Mouse (Mus musculus): Measurements from ENCODE around the gene Osbpl8. TPM values are rescaled to one million over a fixed set of nuclear protein-coding genes. Genes with fewer than 3 reads are reported as not detected.

Osbpl8 gene
- polyA plus RNA-seq, 1 experiment from 2014 or later, result 11.9 TPM

DNA sequence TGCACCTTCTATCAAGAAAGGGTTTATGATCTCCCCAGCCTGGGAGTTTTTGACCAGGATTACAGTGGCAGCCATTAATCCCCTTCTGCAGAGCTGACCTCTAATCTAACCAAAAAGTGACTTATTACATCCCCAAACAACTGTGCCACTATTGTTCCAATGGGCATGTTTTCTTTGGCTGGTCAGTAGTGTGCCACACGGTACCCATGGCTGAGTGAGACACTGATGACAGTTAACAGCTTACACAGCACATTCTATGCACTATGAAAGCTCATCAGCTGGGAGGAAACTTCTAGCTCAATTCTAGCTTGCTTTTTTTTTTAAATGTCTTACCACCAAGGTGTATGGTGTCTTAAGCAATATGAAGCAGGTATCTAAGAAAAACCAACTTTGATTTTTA lies 25.4 kb upstream of the Osbpl8 start:
- Histone ChIP-seq H3K36me3 (ENCODE audit: control insufficient read depth, insufficient read depth, low read length) (no peaks in the 10 kb centered on the region), H3K9me3 (ENCODE audit: control insufficient read depth, low read length) (no peaks in the 10 kb centered on the region), H3K27ac (ENCODE audit: low read depth, low read length) (no peak overlapping the region), H3K4me3 (ENCODE audit: low read depth, low read length) (no peak overlapping the region), H3K9ac (ENCODE audit: low read length) (no peak overlapping the region), H3K4me1 (ENCODE audit: control insufficient read depth, insufficient read depth, low read length) (no peaks in the 10 kb centered on the region), H3K4me2 (no peak overlapping the region), H3K27me3 (ENCODE audit: control insufficient read depth, insufficient read depth, low read length) (no peaks in the 10 kb centered on the region)
- WGBS, result 84% methylated on average over 1 of the region's 1 CpGs
- no peak for ATAC-seq (ENCODE audit: low FRiP score)
- no peak for DNase-seq (ENCODE audit: low spot score, missing footprints)

DNA sequence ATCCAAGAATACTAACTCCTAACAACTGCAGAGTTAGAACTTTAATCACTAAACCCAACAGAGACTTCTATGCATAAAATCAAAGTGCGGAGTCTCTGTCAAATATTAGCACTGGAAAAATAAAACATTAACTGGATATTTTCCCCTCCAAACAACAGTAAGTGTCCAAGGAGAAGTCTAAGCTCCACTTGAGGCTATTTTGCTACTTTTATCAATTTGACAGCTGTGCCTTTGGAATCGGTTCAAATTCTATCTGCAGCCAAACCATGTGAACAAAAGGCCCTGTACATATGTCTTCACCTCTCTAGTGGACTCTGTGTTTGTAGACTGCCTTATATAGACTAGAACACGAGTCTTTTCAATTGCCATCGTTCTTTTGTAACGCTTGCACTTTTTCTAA lies 24.7 kb upstream of the Osbpl8 start:
- Histone ChIP-seq H3K27me3 (ENCODE audit: control insufficient read depth, insufficient read depth, low read length) (no peaks in the 10 kb centered on the region), H3K9me3 (ENCODE audit: control insufficient read depth, low read length) (no peaks in the 10 kb centered on the region), H3K36me3 (ENCODE audit: control insufficient read depth, insufficient read depth, low read length) (no peaks in the 10 kb centered on the region), H3K4me3 (ENCODE audit: low read depth, low read length) (no peak overlapping the region), H3K4me2 (no peak overlapping the region), H3K27ac (ENCODE audit: low read depth, low read length) (no peak overlapping the region), H3K9ac (ENCODE audit: low read length) (no peak overlapping the region), H3K4me1 (ENCODE audit: control insufficient read depth, insufficient read depth, low read length) (no peaks in the 10 kb centered on the region)
- WGBS, result 91% methylated on average over 5 of the region's 5 CpGs
- ATAC-seq (ENCODE audit: low FRiP score), result no peak
- DNase-seq (ENCODE audit: low spot score, missing footprints), result no peak

DNA sequence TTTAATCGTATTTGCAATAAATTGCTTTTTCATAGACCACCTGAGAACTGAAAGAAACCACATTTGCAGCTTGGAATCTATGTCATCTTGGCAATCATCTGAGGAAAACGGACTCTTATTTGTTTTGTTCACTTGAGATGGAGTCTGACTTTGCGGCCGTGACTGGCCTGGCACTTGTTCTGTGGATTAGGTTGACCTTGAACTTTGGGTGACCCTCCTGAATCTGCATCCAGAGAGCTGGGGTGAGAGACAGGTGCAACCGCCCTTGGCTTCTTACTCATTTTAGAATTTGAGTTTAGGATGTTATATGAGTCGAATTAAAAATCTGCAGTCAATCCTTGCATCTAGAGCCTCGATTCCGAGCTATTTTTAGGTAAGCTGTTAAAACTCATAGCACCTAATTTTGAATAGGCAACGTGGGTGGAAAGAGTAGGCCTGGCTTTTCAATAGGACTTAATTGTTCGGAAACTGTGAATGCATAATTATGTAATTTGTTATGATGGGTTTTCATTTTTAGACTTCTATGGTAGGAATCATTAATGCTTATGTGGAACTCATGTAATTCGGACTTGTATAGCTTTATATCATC lies 20.1 kb upstream of the Osbpl8 start:
- ATAC-seq (ENCODE audit: low FRiP score) (no peak), DNase-seq (ENCODE audit: low spot score, missing footprints) (peak; percentile 28)
- Histone ChIP-seq H3K4me2 (no peak overlapping the region), H3K9me3 (ENCODE audit: control insufficient read depth, low read length) (no peaks in the 10 kb centered on the region), H3K4me3 (ENCODE audit: low read depth, low read length) (no peak overlapping the region), H3K27ac (ENCODE audit: low read depth, low read length) (no peak overlapping the region), H3K9ac (ENCODE audit: low read length) (no peak overlapping the region), H3K27me3 (ENCODE audit: control insufficient read depth, insufficient read depth, low read length) (no peaks in the 10 kb centered on the region), H3K4me1 (ENCODE audit: control insufficient read depth, insufficient read depth, low read length) (no peaks in the 10 kb centered on the region), H3K36me3 (ENCODE audit: control insufficient read depth, insufficient read depth, low read length) (no peaks in the 10 kb centered on the region)
- 88% methylated on average over 11 of the region's 11 CpGs for WGBS

DNA sequence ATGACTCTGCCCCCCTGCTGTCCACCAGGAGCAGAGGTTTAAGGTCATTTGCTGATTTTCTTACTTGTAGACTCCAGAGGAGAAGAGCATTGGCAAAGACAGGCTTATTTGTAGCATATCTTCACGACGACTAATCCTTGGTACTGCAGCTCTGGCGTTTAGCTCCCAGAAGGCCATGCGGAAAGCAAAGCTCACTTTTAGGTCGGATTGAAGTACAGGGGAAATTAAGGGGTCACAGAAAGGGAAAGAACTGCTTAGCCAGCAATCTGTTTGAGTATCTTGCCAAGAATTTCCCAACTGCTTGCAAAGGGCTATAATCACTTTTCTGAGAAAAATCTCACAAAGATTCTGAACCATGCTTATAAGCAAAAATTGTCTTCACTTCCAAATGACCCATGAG lies 14.8 kb upstream of the Osbpl8 start:
- ATAC-seq (ENCODE audit: low FRiP score), result no peak
- no peaks in the 10 kb centered on the region for H3K4me1 ChIP-seq (ENCODE audit: control insufficient read depth, insufficient read depth, low read length)
- DNase-seq (ENCODE audit: low spot score, missing footprints), result no peak
- H3K9ac ChIP-seq (ENCODE audit: low read length), result no peak overlapping the region
- H3K4me3 ChIP-seq (ENCODE audit: low read depth, low read length), result no peak overlapping the region
- H3K36me3 ChIP-seq (ENCODE audit: control insufficient read depth, insufficient read depth, low read length), result no peaks in the 10 kb centered on the region
- H3K27ac ChIP-seq (ENCODE audit: low read depth, low read length), result no peak overlapping the region
- H3K27me3 ChIP-seq (ENCODE audit: control insufficient read depth, insufficient read depth, low read length), result no peaks in the 10 kb centered on the region
- H3K9me3 ChIP-seq (ENCODE audit: control insufficient read depth, low read length), result no peaks in the 10 kb centered on the region
- no peak overlapping the region for H3K4me2 ChIP-seq
- 59% methylated on average over 5 of the region's 5 CpGs for WGBS

DNA sequence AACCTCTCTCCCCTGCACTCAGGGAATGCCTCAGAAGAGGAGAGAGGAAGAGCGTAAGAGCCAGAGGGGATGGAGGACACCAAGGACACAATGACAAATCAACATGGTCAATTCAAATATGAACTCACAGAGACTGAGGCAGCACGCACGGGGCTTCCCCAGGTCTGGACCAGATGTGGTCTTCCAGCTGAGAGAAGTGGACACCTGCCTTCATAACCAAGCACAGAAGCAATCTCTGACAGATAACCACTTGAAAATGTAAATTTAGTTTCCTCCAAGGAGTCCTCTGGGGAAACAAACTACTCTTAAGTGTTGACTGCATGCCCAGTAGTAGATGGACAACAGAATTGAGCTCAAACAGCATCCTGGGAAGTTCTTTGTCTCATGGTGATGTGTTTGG lies 9.5 kb upstream of the Osbpl8 start:
- H3K36me3 ChIP-seq (ENCODE audit: control insufficient read depth, insufficient read depth, low read length), result no peaks in the 10 kb centered on the region
- no peak for ATAC-seq (ENCODE audit: low FRiP score)
- no peak overlapping the region for H3K27ac ChIP-seq (ENCODE audit: low read depth, low read length)
- H3K4me1 ChIP-seq (ENCODE audit: control insufficient read depth, insufficient read depth, low read length), result no peaks in the 10 kb centered on the region
- no peak overlapping the region for H3K4me2 ChIP-seq
- H3K27me3 ChIP-seq (ENCODE audit: control insufficient read depth, insufficient read depth, low read length), result no peaks in the 10 kb centered on the region
- H3K4me3 ChIP-seq (ENCODE audit: low read depth, low read length), result no peak overlapping the region
- 88% methylated on average over 3 of the region's 3 CpGs for WGBS
- H3K9me3 ChIP-seq (ENCODE audit: control insufficient read depth, low read length), result no peaks in the 10 kb centered on the region
- no peak overlapping the region for H3K9ac ChIP-seq (ENCODE audit: low read length)
- no peak for DNase-seq (ENCODE audit: low spot score, missing footprints)

DNA sequence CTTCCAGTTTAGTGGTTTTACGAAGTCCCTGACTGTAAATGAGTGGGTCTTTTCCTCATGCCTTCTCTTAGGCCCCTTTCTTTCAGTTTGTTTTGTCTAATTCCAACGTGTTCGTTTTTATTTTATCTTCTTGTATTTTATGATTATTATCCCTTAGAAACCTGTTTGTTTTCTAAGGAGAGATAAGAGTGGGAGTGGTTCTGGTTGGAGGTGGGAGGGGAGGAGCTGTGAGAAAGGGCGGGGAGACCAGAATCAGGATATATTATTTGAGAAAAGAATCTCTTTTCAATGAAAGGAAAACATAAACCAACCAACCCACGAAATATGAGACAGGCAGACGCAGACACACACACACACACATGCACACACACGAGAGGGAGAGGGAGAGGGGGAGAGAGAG lies 9.0 kb upstream of the Osbpl8 start:
- Histone ChIP-seq H3K4me1 (ENCODE audit: control insufficient read depth, insufficient read depth, low read length) (no peaks in the 10 kb centered on the region), H3K36me3 (ENCODE audit: control insufficient read depth, insufficient read depth, low read length) (no peaks in the 10 kb centered on the region), H3K4me3 (ENCODE audit: low read depth, low read length) (no peak overlapping the region), H3K27ac (ENCODE audit: low read depth, low read length) (no peak overlapping the region), H3K27me3 (ENCODE audit: control insufficient read depth, insufficient read depth, low read length) (no peaks in the 10 kb centered on the region), H3K9ac (ENCODE audit: low read length) (no peak overlapping the region), H3K9me3 (ENCODE audit: control insufficient read depth, low read length) (no peaks in the 10 kb centered on the region), H3K4me2 (no peak overlapping the region)
- ATAC-seq (ENCODE audit: low FRiP score), result no peak
- no peak for DNase-seq (ENCODE audit: low spot score, missing footprints)
- 81% methylated on average over 7 of the region's 7 CpGs for WGBS

DNA sequence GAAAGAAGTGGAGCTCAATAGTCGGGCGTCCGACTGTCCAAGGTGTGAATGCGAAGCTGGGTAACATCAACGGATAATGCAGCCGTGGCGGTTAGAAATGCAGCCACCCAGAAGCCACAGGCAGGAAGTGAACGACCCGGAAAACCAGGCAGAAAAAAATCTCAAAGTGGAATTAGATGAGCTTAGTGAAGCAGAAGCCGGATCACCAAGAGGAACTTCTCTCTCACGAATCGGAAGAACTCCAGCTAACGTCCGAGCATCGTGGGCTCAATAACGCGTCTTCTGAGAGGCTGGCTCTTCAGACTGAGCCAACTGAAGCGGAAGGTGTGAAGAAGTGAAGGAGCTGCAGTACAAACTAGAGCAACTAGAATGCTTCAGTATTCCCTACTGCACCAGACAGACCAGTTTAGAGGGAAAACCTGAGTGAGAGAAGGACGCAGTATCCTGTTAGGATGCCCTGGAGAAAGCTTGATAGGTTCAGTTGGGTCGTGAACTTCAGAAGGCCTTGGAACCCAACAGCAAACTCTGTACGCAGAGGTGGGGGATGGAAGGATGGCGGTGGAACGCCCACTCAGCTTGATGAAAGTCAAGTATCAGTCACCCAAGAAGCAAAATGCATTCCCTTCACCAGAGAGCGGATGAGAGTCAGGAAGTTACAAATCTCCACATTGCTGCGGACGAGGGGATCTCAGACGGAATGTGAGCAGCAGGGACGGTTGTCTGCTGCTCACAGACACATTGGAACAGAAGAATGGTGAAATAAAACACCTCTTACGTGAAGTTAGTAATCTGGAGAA lies 8.0 kb upstream of the Osbpl8 start:
- Histone ChIP-seq H3K9ac (ENCODE audit: low read length) (no peak overlapping the region), H3K4me3 (ENCODE audit: low read depth, low read length) (no peak overlapping the region), H3K4me1 (ENCODE audit: control insufficient read depth, insufficient read depth, low read length) (no peaks in the 10 kb centered on the region), H3K9me3 (ENCODE audit: control insufficient read depth, low read length) (no peaks in the 10 kb centered on the region), H3K27ac (ENCODE audit: low read depth, low read length) (no peak overlapping the region), H3K27me3 (ENCODE audit: control insufficient read depth, insufficient read depth, low read length) (no peaks in the 10 kb centered on the region), H3K4me2 (no peak overlapping the region), H3K36me3 (ENCODE audit: control insufficient read depth, insufficient read depth, low read length) (no peaks in the 10 kb centered on the region)
- ATAC-seq (ENCODE audit: low FRiP score), result no peak
- peak; percentile 33 for DNase-seq (ENCODE audit: low spot score, missing footprints)
- 88% methylated on average over 29 of the region's 29 CpGs for WGBS

DNA sequence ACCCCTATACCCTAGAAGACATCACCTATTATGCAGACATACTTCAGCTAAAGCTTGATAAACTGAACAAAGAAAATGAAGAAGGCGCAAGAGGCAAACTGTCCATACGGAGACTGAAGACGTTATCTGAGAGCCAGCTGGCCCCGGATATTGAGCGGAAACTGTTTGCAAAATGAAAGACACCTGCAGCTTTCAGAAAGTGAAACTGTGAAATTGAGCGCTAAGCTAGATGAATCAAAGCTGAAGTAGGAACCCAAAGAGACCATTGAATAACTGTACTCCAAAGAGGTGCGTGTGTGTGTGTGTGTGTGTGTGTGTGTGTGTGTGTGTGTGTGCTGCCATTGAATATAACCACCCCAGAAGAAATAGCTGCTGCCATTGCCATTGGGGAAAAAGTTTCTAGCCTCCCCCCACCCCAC lies 7.3 kb upstream of the Osbpl8 start:
- 91% methylated on average over 7 of the region's 7 CpGs for WGBS
- H3K4me2 ChIP-seq, result no peak overlapping the region
- DNase-seq (ENCODE audit: low spot score, missing footprints) (no peak), ATAC-seq (ENCODE audit: low FRiP score) (no peak)
- no peaks in the 10 kb centered on the region for H3K27me3 ChIP-seq (ENCODE audit: control insufficient read depth, insufficient read depth, low read length)
- H3K9ac ChIP-seq (ENCODE audit: low read length), result no peak overlapping the region
- no peak overlapping the region for H3K27ac ChIP-seq (ENCODE audit: low read depth, low read length)
- no peak overlapping the region for H3K4me3 ChIP-seq (ENCODE audit: low read depth, low read length)
- no peaks in the 10 kb centered on the region for H3K36me3 ChIP-seq (ENCODE audit: control insufficient read depth, insufficient read depth, low read length)
- no peaks in the 10 kb centered on the region for H3K9me3 ChIP-seq (ENCODE audit: control insufficient read depth, low read length)
- no peaks in the 10 kb centered on the region for H3K4me1 ChIP-seq (ENCODE audit: control insufficient read depth, insufficient read depth, low read length)

DNA sequence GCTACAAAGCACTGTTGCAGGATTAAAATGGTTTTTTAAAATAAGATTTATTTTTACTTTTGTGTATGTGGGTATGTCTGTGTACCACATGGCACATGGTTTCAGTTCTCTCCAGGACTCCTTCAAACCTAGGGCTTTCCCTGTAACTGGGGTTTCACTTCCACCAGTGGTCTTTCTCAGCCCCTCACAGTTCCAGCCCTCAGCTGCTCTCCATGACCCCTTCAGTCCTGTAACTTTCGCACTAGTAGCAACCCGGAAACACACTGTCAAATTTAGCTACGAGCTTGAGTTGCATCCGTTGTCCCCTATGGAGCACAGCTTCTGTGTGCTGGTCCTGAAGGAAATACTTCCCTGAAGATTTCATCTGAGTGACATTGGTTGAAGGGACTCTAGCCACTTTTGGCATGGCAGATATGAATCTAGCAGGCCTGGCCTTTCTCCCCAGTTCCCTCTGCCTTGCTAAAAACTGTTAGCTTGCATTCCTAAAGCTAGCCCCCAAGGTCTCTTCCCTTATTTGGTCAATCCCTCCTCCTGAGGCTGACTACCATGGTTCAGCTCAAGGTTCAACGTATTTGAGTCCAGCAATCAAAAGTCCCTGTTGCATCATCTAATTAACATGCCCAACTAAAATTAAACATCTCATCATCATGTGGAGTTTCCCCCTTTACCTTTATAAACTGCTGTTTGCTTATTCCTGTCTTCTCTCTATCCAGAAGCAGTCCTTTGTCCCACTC lies 4.6 kb upstream of the Osbpl8 start:
- H3K4me1 ChIP-seq (ENCODE audit: control insufficient read depth, insufficient read depth, low read length), result no peaks in the 10 kb centered on the region; the same call in 1 of the 2 replicates
- no peak overlapping the region for H3K4me3 ChIP-seq (ENCODE audit: low read depth, low read length)
- H3K27me3 ChIP-seq (ENCODE audit: control insufficient read depth, insufficient read depth, low read length), result no peaks in the 10 kb centered on the region
- no peaks in the 10 kb centered on the region for H3K36me3 ChIP-seq (ENCODE audit: control insufficient read depth, insufficient read depth, low read length)
- H3K4me2 ChIP-seq, result no peak overlapping the region
- no peak overlapping the region for H3K9ac ChIP-seq (ENCODE audit: low read length)
- DNase-seq (ENCODE audit: low spot score, missing footprints) (no peak), ATAC-seq (ENCODE audit: low FRiP score) (no peak)
- H3K9me3 ChIP-seq (ENCODE audit: control insufficient read depth, low read length), result no peaks in the 10 kb centered on the region
- WGBS, result 78% methylated on average over 5 of the region's 5 CpGs
- no peak overlapping the region for H3K27ac ChIP-seq (ENCODE audit: low read depth, low read length)

Data from midbrain, embryonic 11.5 days (tissue).